In genomic region chr1:165174059-165174616, GRCm38 (mm10) we compare ENCODE assay signal across 1 mouse cellular context.
TF ChIP-seq lines count a peak whose summit lies in the region.

No protein-coding gene starts in this region.

TF ChIP-seq in CH12.LX, 34 proteins besides CTCF, POLR2A, EP300 and RAD21 (continued from another document):
- no peak for TF ChIP-seq NRF1 (IDR thresholded peaks at IDR 0.05; ENCODE audit: low read depth, low read length)
